Mouse (Mus musculus): ENCODE data around the gene Arid2. TPM values are rescaled to one million over a fixed set of nuclear protein-coding genes. Genes with fewer than 3 reads are reported as not detected.

Arid2 gene
- total and polyA plus RNA-seq, 3 experiments, result 20.3 to 31.2 (median 25.9) TPM

DNA sequence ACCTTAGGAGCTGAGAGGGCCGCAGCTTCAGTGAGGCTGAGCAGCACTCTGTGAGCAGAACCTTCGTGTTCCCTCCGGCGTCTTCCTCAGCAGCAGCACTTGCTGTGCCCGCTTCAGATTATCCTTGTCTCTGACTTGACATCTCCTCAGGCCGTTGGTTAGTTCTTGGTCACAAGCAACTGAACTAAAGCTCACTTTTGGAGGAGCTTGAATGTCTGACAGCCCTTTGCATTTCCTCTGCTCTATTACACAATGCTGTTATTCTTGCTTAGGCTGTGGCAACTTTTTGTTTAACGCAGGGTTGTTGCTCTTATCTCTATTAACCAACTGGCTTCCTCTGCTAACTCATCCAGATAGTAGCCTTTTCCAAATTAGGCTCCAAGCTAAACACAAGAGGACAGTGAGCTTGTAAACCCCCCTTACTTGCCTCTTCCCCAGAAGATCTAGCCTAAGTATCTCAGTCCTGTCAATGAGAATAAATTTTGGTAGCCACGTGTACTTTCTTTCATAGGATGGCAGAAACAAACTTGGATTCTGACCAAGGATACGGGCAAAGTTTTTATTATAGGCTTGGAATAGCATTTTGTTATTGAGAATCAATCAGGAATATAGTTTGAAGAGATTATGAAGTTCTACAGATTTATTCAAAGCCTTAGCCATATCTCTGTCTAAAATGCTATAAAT is 11.4 kb upstream of the Arid2 start:
- Histone ChIP-seq H3K4me3 (ENCODE audit: control insufficient read depth in 1 of 2, insufficient read depth in 1 of 2, low read depth in 2 of 2, low read length in 2 of 2) (peak overlapping the region in 1 of 2 experiments; percentile 12; a peak in 2 of 4 replicates), H3K9ac (ENCODE audit: control insufficient read depth, low read depth, low read length, poor library complexity, severe bottlenecking) (peak overlapping the region; percentile 60), H3K4me1 (ENCODE audit: control insufficient read depth in 1 of 2, insufficient read depth in 2 of 2, low read length in 2 of 2) (peaks cover 36% of the 10 kb centered on the region in 2 experiments), H3K27ac (ENCODE audit: control insufficient read depth, low read depth, low read length) (peak overlapping the region; percentile 94), H3K79me2 (ENCODE audit: control insufficient read depth, insufficient read depth, low read length, poor library complexity) (peaks cover 23% of the 10 kb centered on the region), H3K36me3 (ENCODE audit: control insufficient read depth in 1 of 2, insufficient read depth in 2 of 2, low read length in 2 of 2) (peaks cover 7 to 52% of the 10 kb centered on the region in 2 experiments), H3K9me3 (replicated peaks; ENCODE audit: insufficient read depth, low read length) (no peaks in the 10 kb centered on the region), H3K27me3 (ENCODE audit: control insufficient read depth in 1 of 2, insufficient read depth in 2 of 2, low read length in 2 of 2) (no peaks in the 10 kb centered on the region)
- peak; percentile 91 for DNase-seq (ENCODE audit: low read depth, low spot score)
- peak; percentile 96; the same call in 1 of the 2 replicates for TF ChIP-seq MXI1 (IDR thresholded peaks at IDR 0.05; ENCODE audit: low read depth, low read length)
- peak; percentile 92 for TF ChIP-seq SIN3A (IDR thresholded peaks at IDR 0.05; ENCODE audit: low read length)
- TF ChIP-seq ETS1 (IDR thresholded peaks at IDR 0.05; ENCODE audit: low read depth, low read length), result peak; percentile 93
- TF ChIP-seq POLR2AphosphoS2 (IDR thresholded peaks at IDR 0.05; ENCODE audit: low read length), result 0 out of 2 replicates have a peak, but pooled peaks have one; percentile 49
- 0 out of 2 replicates have a peak, but pooled peaks have one; percentile 77 for TF ChIP-seq MAFK (IDR thresholded peaks at IDR 0.05; ENCODE audit: borderline replicate concordance, low read depth, low read length)
- TF ChIP-seq NELFE (IDR thresholded peaks at IDR 0.05; ENCODE audit: low read depth, low read length), result no peak; the same call in 1 of the 2 replicates
- TF ChIP-seq TAL1 (IDR thresholded peaks at IDR 0.05; ENCODE audit: low read length), result peak; percentile 90
- no peak for TF ChIP-seq KAT2A (conservative IDR thresholded peaks at IDR 0.05; ENCODE audit: low read depth, low read length)
- peak; percentile 59; the same call in 1 of the 2 replicates for TF ChIP-seq BHLHE40 (IDR thresholded peaks at IDR 0.05; ENCODE audit: borderline replicate concordance, low read depth, low read length)
- 0 out of 2 replicates have a peak, but pooled peaks have one; percentile 62 for TF ChIP-seq MEF2A (IDR thresholded peaks at IDR 0.05; ENCODE audit: extremely low read depth, insufficient replicate concordance, low read depth, low read length, poor library complexity, severe bottlenecking)
- no peak for TF ChIP-seq POLR2AphosphoS5 (IDR thresholded peaks at IDR 0.05; ENCODE audit: borderline replicate concordance, low read depth, low read length)
- peak; percentile 24; the same call in 1 of the 2 replicates for TF ChIP-seq SMC3 (IDR thresholded peaks at IDR 0.05; ENCODE audit: low read depth, low read length)
- peak in 1 of 2 experiments; percentile 44; a peak in 1 of 4 replicates for TF ChIP-seq POLR2A (IDR thresholded peaks at IDR 0.05; ENCODE audit: control insufficient read depth in 1 of 2, insufficient read depth in 1 of 2, low read depth in 1 of 2, low read length in 2 of 2, poor library complexity in 1 of 2)
- TF ChIP-seq E2F4 (IDR thresholded peaks at IDR 0.05; ENCODE audit: borderline replicate concordance, low read depth, low read length), result no peak
- peak; percentile 59; the same call in 1 of the 2 replicates for TF ChIP-seq ZNF384 (IDR thresholded peaks at IDR 0.05; ENCODE audit: low read depth, low read length)
- no peak for TF ChIP-seq CHD1 (IDR thresholded peaks at IDR 0.05; ENCODE audit: low read depth, low read length)
- peak; percentile 80 for TF ChIP-seq MYB (IDR thresholded peaks at IDR 0.05; ENCODE audit: low read depth, low read length)
- TF ChIP-seq TCF12 (IDR thresholded peaks at IDR 0.05; ENCODE audit: low read depth, low read length), result peak; percentile 93
- TF ChIP-seq MYC (IDR thresholded peaks at IDR 0.05; ENCODE audit: low read depth, low read length), result peak; percentile 74; the same call in 1 of the 2 replicates
- no peak for TF ChIP-seq USF1 (IDR thresholded peaks at IDR 0.05; ENCODE audit: low read depth, low read length)
- no peak for TF ChIP-seq UBTF (IDR thresholded peaks at IDR 0.05; ENCODE audit: borderline replicate concordance, insufficient read depth, low read depth, low read length)
- peak; percentile 59; the same call in 1 of the 2 replicates for TF ChIP-seq MAZ (IDR thresholded peaks at IDR 0.05; ENCODE audit: low read depth, low read length)
- peak; percentile 94 for TF ChIP-seq TBP (IDR thresholded peaks at IDR 0.05; ENCODE audit: low read depth, low read length)
- TF ChIP-seq RCOR1 (IDR thresholded peaks at IDR 0.05; ENCODE audit: low read depth, low read length), result peak; percentile 89
- TF ChIP-seq MAX (IDR thresholded peaks at IDR 0.05; ENCODE audit: low read length), result peak; percentile 47; the same call in 1 of the 2 replicates
- TF ChIP-seq ELF1 (IDR thresholded peaks at IDR 0.05; ENCODE audit: low read depth, low read length), result no peak
- no peak for TF ChIP-seq RAD21 (IDR thresholded peaks at IDR 0.05; ENCODE audit: low read depth, low read length)
- TF ChIP-seq ZMIZ1 (IDR thresholded peaks at IDR 0.05; ENCODE audit: low read depth, low read length), result peak; percentile 25; the same call in 1 of the 2 replicates
- peak; percentile 55; the same call in 1 of the 2 replicates for TF ChIP-seq HCFC1 (IDR thresholded peaks at IDR 0.05; ENCODE audit: low read depth, low read length)
- no peak; the same call in 1 of the 2 replicates for TF ChIP-seq CHD2 (IDR thresholded peaks at IDR 0.05; ENCODE audit: low read length)
- TF ChIP-seq GATA1 (IDR thresholded peaks at IDR 0.05; ENCODE audit: low read depth, low read length), result peak; percentile 97
- no peak for TF ChIP-seq USF2 (IDR thresholded peaks at IDR 0.05; ENCODE audit: borderline replicate concordance in 1 of 2, insufficient read depth in 1 of 2, low read depth in 1 of 2, low read length in 2 of 2)
- TF ChIP-seq EP300 (IDR thresholded peaks at IDR 0.05; ENCODE audit: low read depth in 1 of 2, low read length in 2 of 2), result peak; percentile 94
- no peak for TF ChIP-seq ZC3H11A (IDR thresholded peaks at IDR 0.05; ENCODE audit: low read depth, low read length)

Data from MEL (cell line).